Mouse (Mus musculus) liver, embryonic 11.5 days (tissue): ENCODE results near the gene Tmem131. TPM values are rescaled to one million over a fixed set of nuclear protein-coding genes. Genes with fewer than 3 reads are reported as not detected.

ENCODE experiments used
- ATAC-seq: fragments of 200-750 bp; cut with Nextera tagmentation; replicated peaks from 2 replicates; pipeline ENCODE4 v1.8.0; 2017; ENCODE audit warnings: moderate number of reproducible peaks, mild to moderate bottlenecking, moderate TSS enrichment, moderate library complexity; ENCODE audit not compliant: low FRiP score
- DNase-seq: peaks from one replicate; pipeline ENCODE4 v3.0.0-alpha.2; 2017; ENCODE audit warnings: low spot score
- H3K27ac ChIP-seq: fragments of 300-500 bp; sonication (generic); 2 replicates; pipeline ENCODE4 v1.5.1; 2014; ENCODE audit warnings: mild to moderate bottlenecking, low read depth, low read length, control low read depth
- H3K27me3 ChIP-seq: fragments of 300-500 bp; sonication (generic); replicated peaks from 2 replicates; pipeline ENCODE4 v1.6.1; 2014; ENCODE audit warnings: low read length, mixed read lengths; ENCODE audit not compliant: control insufficient read depth, insufficient read depth
- H3K36me3 ChIP-seq: fragments of 300-500 bp; sonication (generic); 2 replicates; pipeline ENCODE4 v1.6.1; 2014; ENCODE audit warnings: mild to moderate bottlenecking, low read length, moderate library complexity, mixed read lengths; ENCODE audit not compliant: control insufficient read depth, insufficient read depth
- H3K4me1 ChIP-seq: fragments of 300-500 bp; sonication (generic); replicated peaks from 2 replicates; pipeline ENCODE4 v1.6.1; 2014; ENCODE audit warnings: low read length, mixed read lengths; ENCODE audit not compliant: control insufficient read depth, insufficient read depth
- H3K4me2 ChIP-seq: fragments of 300-500 bp; sonication (generic); 2 replicates; pipeline ENCODE4 v1.6.1; 2014; ENCODE audit warnings: mild to moderate bottlenecking, control low read depth, moderate library complexity
- H3K4me3 ChIP-seq: fragments of 300-500 bp; sonication (generic); 2 replicates; pipeline ENCODE4 v1.5.1; 2014; ENCODE audit warnings: low read depth, low read length, control low read depth
- H3K9ac ChIP-seq: fragments of 300-500 bp; sonication (generic); 2 replicates; pipeline ENCODE4 v1.6.1; 2014; ENCODE audit warnings: low read depth, low read length, control low read depth
- H3K9me3 ChIP-seq: fragments of 300-500 bp; sonication (generic); 2 replicates; pipeline ENCODE4 v1.6.1; 2016; ENCODE audit warnings: low read length, inconsistent platforms, mixed read lengths; ENCODE audit not compliant: control insufficient read depth
- WGBS: fragments of 180-500 bp; shearing (Covaris S2); extraction: QIAGEN DNeasy Blood & Tissue Kit; methylation state at CpG from one replicate; pipeline ENCODE4 v1.1.7; 2014; 5-methylcytosine and 5-hydroxymethylcytosine counted together
- polyA plus RNA-seq: library from polyadenylated mRNA; unstranded; fragments of >200 nt; fragmentation: Nextera tagmentation; extraction: Ambion mirVana; gene quantifications from 2 replicates; pipeline ENCODE4 v1.2.1, GENCODE M21; 2014

The Tmem131 gene
- polyA plus RNA-seq, 1 experiment from 2014 or later = 19.1 TPM

- ATAC-seq = no peak
- peaks cover 30% of the 10 kb centered on the region for H3K4me1 ChIP-seq
- no peaks in the 10 kb centered on the region for H3K27me3 ChIP-seq
- H3K4me3 ChIP-seq = peak overlapping the region; percentile 91
- no peaks in the 10 kb centered on the region for H3K36me3 ChIP-seq
- DNase-seq = no peak
- H3K4me2 ChIP-seq = peak overlapping the region; percentile 68
- H3K9me3 ChIP-seq = no peaks in the 10 kb centered on the region
- peak overlapping the region; percentile 6; the same call in 1 of the 2 replicates for H3K27ac ChIP-seq
- H3K9ac ChIP-seq = peak overlapping the region; percentile 96
- WGBS = 38% methylated on average over 3 of the region's 3 CpGs
These were observed 3.1 kb downstream of the Tmem131 start for GRCm38 (mm10) chr1:36940381-36940762.

GRCm38 (mm10) chr1:36939506-36940380 is 3.7 kb downstream of the Tmem131 start:
- Histone ChIP-seq H3K27me3 (no peaks in the 10 kb centered on the region), H3K9me3 (no peaks in the 10 kb centered on the region), H3K4me1 (peaks cover 36% of the 10 kb centered on the region), H3K4me3 (peak overlapping the region; percentile 91), H3K9ac (peak overlapping the region; percentile 96), H3K27ac (peak overlapping the region; percentile 83), H3K4me2 (peak overlapping the region; percentile 74), H3K36me3 (no peaks in the 10 kb centered on the region)
- WGBS = under 1% methylated on average over 78 of the region's 79 CpGs
- DNase-seq (peak; percentile 91), ATAC-seq (peak; percentile 92)

- peak overlapping the region; percentile 74 for H3K4me2 ChIP-seq
These were observed 4.6 kb downstream of the Tmem131 start for GRCm38 (mm10) chr1:36938801-36939286.

GRCm38 (mm10) chr1:36938348-36938747 is 5.1 kb downstream of the Tmem131 start:
- H3K4me1 ChIP-seq = peaks cover 37% of the 10 kb centered on the region
- H3K9me3 ChIP-seq = no peaks in the 10 kb centered on the region
- peak overlapping the region; percentile 16; the same call in 1 of the 2 replicates for H3K27ac ChIP-seq
- H3K27me3 ChIP-seq = no peaks in the 10 kb centered on the region
- H3K36me3 ChIP-seq = no peaks in the 10 kb centered on the region
- peak overlapping the region; percentile 91 for H3K4me3 ChIP-seq
- DNase-seq (no peak), ATAC-seq (no peak)
- 3% methylated on average over 9 of the region's 9 CpGs for WGBS
- H3K9ac ChIP-seq = peak overlapping the region; percentile 96
- peak overlapping the region; percentile 74 for H3K4me2 ChIP-seq

More at GRCm38 (mm10) chr1:36938801-36939286, 4.6 kb downstream of the Tmem131 start:
- H3K36me3 ChIP-seq = no peaks in the 10 kb centered on the region
- 0% methylated on average over 56 of the region's 59 CpGs for WGBS
- ATAC-seq = 0 out of 2 replicates have a peak, but pooled peaks have one; percentile 2
- H3K27ac ChIP-seq = peak overlapping the region; percentile 83
- no peaks in the 10 kb centered on the region for H3K27me3 ChIP-seq
- no peaks in the 10 kb centered on the region for H3K9me3 ChIP-seq
- peak overlapping the region; percentile 91 for H3K4me3 ChIP-seq
- DNase-seq = peak; percentile 54
- H3K4me1 ChIP-seq = peaks cover 35% of the 10 kb centered on the region
- H3K9ac ChIP-seq = peak overlapping the region; percentile 96

GRCm38 (mm10) chr1:36937648-36938047 is 5.8 kb downstream of the Tmem131 start:
- no peaks in the 10 kb centered on the region for H3K27me3 ChIP-seq
- peak overlapping the region; percentile 74 for H3K4me2 ChIP-seq
- no peaks in the 10 kb centered on the region for H3K9me3 ChIP-seq
- H3K9ac ChIP-seq = peak overlapping the region; percentile 96
- no peak for ATAC-seq
- no peak for DNase-seq
- peak overlapping the region; percentile 91 for H3K4me3 ChIP-seq
- WGBS = 24% methylated on average over 3 of the region's 3 CpGs
- H3K27ac ChIP-seq = no peak overlapping the region
- H3K36me3 ChIP-seq = no peaks in the 10 kb centered on the region
- peaks cover 37% of the 10 kb centered on the region for H3K4me1 ChIP-seq

- no peak overlapping the region for H3K9ac ChIP-seq
- peak overlapping the region; percentile 74 for H3K4me2 ChIP-seq
- ATAC-seq = no peak
- H3K4me3 ChIP-seq = peak overlapping the region; percentile 20; the same call in 1 of the 2 replicates
- no peak overlapping the region; the same call in 1 of the 2 replicates for H3K27ac ChIP-seq
- peaks cover 40% of the 10 kb centered on the region for H3K4me1 ChIP-seq
- H3K9me3 ChIP-seq = no peaks in the 10 kb centered on the region
- WGBS = 72% methylated on average over 2 of the region's 2 CpGs
- no peak for DNase-seq
- H3K36me3 ChIP-seq = no peaks in the 10 kb centered on the region
- no peaks in the 10 kb centered on the region for H3K27me3 ChIP-seq
These were observed 6.5 kb downstream of the Tmem131 start for GRCm38 (mm10) chr1:36937015-36937414.

- WGBS = 39% methylated on average over 7 of the region's 7 CpGs
- no peak overlapping the region; the same call in 1 of the 2 replicates for H3K27ac ChIP-seq
- H3K9ac ChIP-seq = no peak overlapping the region
- ATAC-seq (no peak), DNase-seq (no peak)
- H3K4me2 ChIP-seq = peak overlapping the region; percentile 74
- H3K9me3 ChIP-seq = no peaks in the 10 kb centered on the region
- H3K27me3 ChIP-seq = no peaks in the 10 kb centered on the region
- H3K4me3 ChIP-seq = peak overlapping the region; percentile 20; the same call in 1 of the 2 replicates
- no peaks in the 10 kb centered on the region for H3K36me3 ChIP-seq
- H3K4me1 ChIP-seq = peaks cover 40% of the 10 kb centered on the region
These were observed 6.9 kb downstream of the Tmem131 start for GRCm38 (mm10) chr1:36936567-36936966.

- peak overlapping the region; percentile 65 for H3K27ac ChIP-seq
These were observed 8.7 kb downstream of the Tmem131 start for GRCm38 (mm10) chr1:36934778-36935177.

More at GRCm38 (mm10) chr1:36934778-36935177, 8.7 kb downstream of the Tmem131 start:
- H3K4me3 ChIP-seq = no peak overlapping the region
- ATAC-seq (no peak), DNase-seq (no peak)
- no peaks in the 10 kb centered on the region for H3K27me3 ChIP-seq
- no peaks in the 10 kb centered on the region for H3K9me3 ChIP-seq
- WGBS = 61% methylated on average over 6 of the region's 6 CpGs
- peak overlapping the region; percentile 74 for H3K4me2 ChIP-seq
- peak overlapping the region; percentile 36; the same call in 1 of the 2 replicates for H3K9ac ChIP-seq
- H3K4me1 ChIP-seq = peaks cover 44% of the 10 kb centered on the region
- H3K36me3 ChIP-seq = no peaks in the 10 kb centered on the region
